Mouse (Mus musculus) hindbrain, embryonic 14.5 days (tissue): ENCODE data around the gene Zdhhc14. TPM values are rescaled to one million over a fixed set of nuclear protein-coding genes. Genes with fewer than 3 reads are reported as not detected.

Experiments
- ATAC-seq: fragments of 200-750 bp; cut with Nextera tagmentation; 2 replicates; pipeline ENCODE4 v1.8.0; 2017; ENCODE audit warnings: moderate number of reproducible peaks, mild to moderate bottlenecking, moderate TSS enrichment, moderate library complexity; ENCODE audit not compliant: low FRiP score
- DNase-seq: peaks from one replicate; pipeline ENCODE4 v3.0.0-alpha.2; 2015; ENCODE audit warnings: low spot score
- H3K27ac ChIP-seq: fragments of 300-500 bp; sonication (generic); 2 replicates; pipeline ENCODE4 v1.5.1; 2014; ENCODE audit warnings: mild to moderate bottlenecking, moderate library complexity
- H3K27me3 ChIP-seq: fragments of 300-500 bp; sonication (generic); 2 replicates; pipeline ENCODE4 v1.6.1; 2014; ENCODE audit warnings: mild to moderate bottlenecking, low read length, mixed read lengths; ENCODE audit not compliant: control insufficient read depth, insufficient read depth
- H3K36me3 ChIP-seq: fragments of 300-500 bp; sonication (generic); replicated peaks from 2 replicates; pipeline ENCODE4 v1.6.1; 2014; ENCODE audit not compliant: control insufficient read depth, insufficient read depth
- H3K4me1 ChIP-seq: fragments of 300-500 bp; sonication (generic); replicated peaks from 2 replicates; pipeline ENCODE4 v1.6.1; 2014; ENCODE audit warnings: antibody characterized with exemption, low read length, mixed read lengths; ENCODE audit not compliant: control insufficient read depth, insufficient read depth
- H3K4me2 ChIP-seq: fragments of 300-500 bp; sonication (generic); replicated peaks from 2 replicates; pipeline ENCODE4 v1.6.1; 2014; ENCODE audit warnings: mild to moderate bottlenecking, moderate library complexity
- H3K4me3 ChIP-seq: fragments of 300-500 bp; sonication (generic); replicated peaks from 2 replicates; pipeline ENCODE4 v1.5.1; 2014; ENCODE audit warnings: mild to moderate bottlenecking, low read length
- H3K9ac ChIP-seq: fragments of 300-500 bp; sonication (generic); 2 replicates; pipeline ENCODE4 v1.6.1; 2014
- H3K9me3 ChIP-seq: fragments of 300-500 bp; sonication (generic); 2 replicates; pipeline ENCODE4 v1.6.1; 2016; ENCODE audit warnings: low read length; ENCODE audit not compliant: control insufficient read depth
- WGBS: fragments of 180-500 bp; shearing (Covaris S2); extraction: QIAGEN DNeasy Blood & Tissue Kit; methylation state at CpG from one replicate; pipeline ENCODE4 v1.1.7; 2014; 5-methylcytosine and 5-hydroxymethylcytosine counted together
- polyA plus RNA-seq: library from polyadenylated mRNA; unstranded; fragments of >200 nt; fragmentation: Nextera tagmentation; extraction: Ambion mirVana; gene quantifications from 2 replicates; pipeline ENCODE4 v1.2.1, GENCODE M21; 2014

The Zdhhc14 gene
- polyA plus RNA-seq, 1 experiment from 2014 or later, result 12.3 TPM

DNA sequence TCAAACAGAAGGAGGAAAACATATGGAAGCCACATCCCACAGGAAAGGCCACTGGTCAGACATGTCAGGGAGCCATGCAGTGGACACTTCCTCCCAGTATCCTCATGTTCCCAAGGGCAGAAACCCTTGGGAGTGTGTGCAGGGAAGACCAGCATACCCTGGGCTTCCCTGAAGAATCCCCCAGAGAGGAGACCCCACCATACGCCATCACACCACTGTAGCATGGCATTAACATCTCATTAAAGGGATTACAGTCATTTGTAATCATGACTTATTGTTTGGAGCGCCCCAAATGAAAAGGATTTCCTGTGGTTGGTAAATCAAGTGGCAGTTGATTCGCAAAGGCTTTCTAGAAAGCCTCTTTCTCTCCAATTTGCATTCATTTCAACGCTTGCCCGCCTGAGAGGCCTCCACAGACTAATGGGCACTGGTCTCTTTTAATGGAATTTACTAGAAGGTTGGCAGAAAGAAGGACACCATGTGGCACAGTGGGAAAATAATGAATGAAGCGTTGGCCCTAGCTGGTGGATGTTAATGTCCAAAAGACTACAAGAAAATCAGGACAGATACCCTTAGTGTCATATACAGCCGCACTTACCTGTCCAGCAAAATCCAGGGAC lies 226.5 kb downstream of the Zdhhc14 start:
- ATAC-seq, result no peak
- H3K27ac ChIP-seq, result no peak overlapping the region
- H3K4me3 ChIP-seq, result no peak overlapping the region
- H3K27me3 ChIP-seq, result no peaks in the 10 kb centered on the region
- no peak overlapping the region for H3K9ac ChIP-seq
- no peak overlapping the region for H3K4me2 ChIP-seq
- peak; percentile 25 for DNase-seq
- WGBS, result 42% methylated on average over 7 of the region's 7 CpGs
- no peaks in the 10 kb centered on the region for H3K9me3 ChIP-seq
- no peaks in the 10 kb centered on the region for H3K36me3 ChIP-seq
- no peaks in the 10 kb centered on the region for H3K4me1 ChIP-seq

DNA sequence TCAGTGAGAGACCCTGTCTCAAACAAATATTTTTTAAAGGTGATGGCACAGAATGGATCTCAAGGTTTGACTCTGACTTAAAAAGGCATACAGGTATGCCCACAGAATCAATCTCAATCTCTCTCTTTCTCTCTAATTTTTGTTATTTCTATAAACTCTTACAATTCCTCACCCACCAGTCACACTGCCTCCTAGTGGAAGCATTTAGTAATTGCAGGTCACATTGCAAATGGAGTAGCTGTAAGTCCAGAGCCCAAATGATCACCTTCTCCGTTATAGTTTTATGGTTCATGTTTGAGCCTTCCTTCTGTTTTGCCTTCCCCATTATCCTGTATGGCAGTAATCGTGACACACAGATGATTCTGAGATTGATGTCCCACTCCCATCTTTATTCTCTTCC lies 230.4 kb downstream of the Zdhhc14 start:
- H3K4me2 ChIP-seq, result no peak overlapping the region
- H3K27ac ChIP-seq, result no peak overlapping the region
- 97% methylated on average over 2 of the region's 2 CpGs for WGBS

DNA sequence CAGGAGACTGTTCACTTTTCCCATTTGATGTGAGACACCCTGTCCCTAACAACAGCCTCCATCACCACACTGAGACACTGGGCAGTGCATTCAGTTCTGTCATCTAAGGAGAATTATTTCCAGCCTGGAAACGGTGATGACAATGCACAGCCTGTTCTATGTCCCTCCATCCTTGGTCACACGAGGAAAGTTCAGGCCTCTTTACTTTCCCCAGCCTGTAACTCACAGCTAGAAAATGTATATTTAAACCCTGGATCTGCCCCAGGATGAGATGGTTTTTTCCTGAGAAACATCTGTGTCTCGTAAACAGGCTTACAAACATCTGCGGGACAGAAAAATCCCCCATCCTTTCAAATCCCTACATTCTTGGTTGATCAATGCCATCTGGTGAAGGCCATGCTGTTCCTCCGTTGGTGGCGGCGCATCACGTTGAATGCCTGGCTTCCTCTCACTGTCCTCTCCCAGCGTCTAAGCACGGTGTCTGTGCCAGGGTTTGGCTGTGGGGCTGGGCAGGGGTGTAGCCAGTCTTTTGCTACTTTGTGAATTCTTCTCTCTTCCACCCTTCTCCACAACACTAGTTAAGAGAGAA lies 231.3 kb downstream of the Zdhhc14 start:
- Histone ChIP-seq H3K4me2 (no peak overlapping the region), H3K27ac (no peak overlapping the region), H3K27me3 (no peaks in the 10 kb centered on the region), H3K4me1 (no peaks in the 10 kb centered on the region), H3K4me3 (no peak overlapping the region), H3K9me3 (no peaks in the 10 kb centered on the region), H3K36me3 (no peaks in the 10 kb centered on the region), H3K9ac (no peak overlapping the region)
- no peak for ATAC-seq
- no peak for DNase-seq
- 84% methylated on average over 10 of the region's 10 CpGs for WGBS

More for the DNA sequence above, 230.4 kb downstream of the Zdhhc14 start:
- DNase-seq, result no peak
- ATAC-seq, result no peak
- H3K36me3 ChIP-seq, result no peaks in the 10 kb centered on the region
- no peaks in the 10 kb centered on the region for H3K4me1 ChIP-seq
- no peaks in the 10 kb centered on the region for H3K27me3 ChIP-seq
- no peak overlapping the region for H3K4me3 ChIP-seq
- H3K9ac ChIP-seq, result no peak overlapping the region
- no peaks in the 10 kb centered on the region for H3K9me3 ChIP-seq

DNA sequence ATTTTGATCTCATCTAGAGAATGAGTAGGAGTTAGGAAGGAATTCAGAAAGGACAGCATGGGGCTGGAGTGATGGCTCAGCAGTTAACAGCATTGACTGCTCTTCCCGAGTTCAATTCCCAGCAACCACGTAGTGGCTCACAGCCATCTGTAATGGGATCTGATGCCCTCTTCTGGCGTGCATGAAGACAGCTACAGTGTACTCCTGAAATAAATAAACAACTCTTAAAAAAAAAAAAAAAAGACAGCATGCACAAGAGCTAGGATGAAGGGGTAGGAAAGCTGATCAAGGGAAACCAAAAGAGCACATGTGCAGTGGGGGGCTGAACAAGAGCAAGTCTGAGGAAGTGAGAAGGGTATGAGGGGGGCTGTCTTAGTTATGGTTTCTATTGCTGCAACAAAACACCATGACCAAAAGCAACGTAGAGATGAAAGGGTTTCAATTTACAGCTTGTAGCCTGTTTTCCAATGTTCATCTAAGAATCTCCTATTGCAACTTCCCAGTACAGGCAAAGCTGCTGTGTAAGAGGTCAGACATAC lies 237.3 kb downstream of the Zdhhc14 start:
- ATAC-seq, result no peak
- Histone ChIP-seq H3K27ac (no peak overlapping the region), H3K36me3 (no peaks in the 10 kb centered on the region), H3K9me3 (no peaks in the 10 kb centered on the region), H3K9ac (no peak overlapping the region), H3K27me3 (no peaks in the 10 kb centered on the region), H3K4me1 (no peaks in the 10 kb centered on the region), H3K4me3 (no peak overlapping the region), H3K4me2 (no peak overlapping the region)
- no peak for DNase-seq
- 53% methylated on average over 4 of the region's 4 CpGs for whole genome bisulfite sequencing

DNA sequence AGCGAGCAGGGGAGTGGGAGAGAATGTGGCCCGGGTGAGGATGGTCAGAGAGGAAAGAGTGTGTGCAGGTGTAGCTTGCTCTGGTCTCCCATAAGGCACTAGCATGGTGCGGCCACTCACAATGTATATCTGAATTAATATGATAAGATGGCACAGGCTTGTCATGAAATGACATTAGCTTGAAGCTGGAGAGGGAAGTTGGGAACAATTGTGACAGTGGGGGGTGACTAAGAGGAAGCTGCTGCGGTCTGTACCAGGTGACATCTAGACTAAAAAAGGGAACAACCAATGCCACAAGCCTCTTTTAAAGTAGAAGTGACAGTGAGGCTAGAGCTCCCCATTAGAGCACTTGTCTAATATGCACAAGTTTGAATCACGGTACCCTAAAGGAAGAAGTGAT lies 238.2 kb downstream of the Zdhhc14 start:
- H3K4me2 ChIP-seq, result no peak overlapping the region
- H3K9me3 ChIP-seq, result no peaks in the 10 kb centered on the region
- H3K4me1 ChIP-seq, result no peaks in the 10 kb centered on the region
- H3K4me3 ChIP-seq, result no peak overlapping the region
- WGBS, result 93% methylated on average over 5 of the region's 5 CpGs
- DNase-seq (no peak), ATAC-seq (no peak)
- no peaks in the 10 kb centered on the region for H3K27me3 ChIP-seq
- H3K27ac ChIP-seq, result no peak overlapping the region
- H3K9ac ChIP-seq, result no peak overlapping the region
- no peaks in the 10 kb centered on the region for H3K36me3 ChIP-seq

DNA sequence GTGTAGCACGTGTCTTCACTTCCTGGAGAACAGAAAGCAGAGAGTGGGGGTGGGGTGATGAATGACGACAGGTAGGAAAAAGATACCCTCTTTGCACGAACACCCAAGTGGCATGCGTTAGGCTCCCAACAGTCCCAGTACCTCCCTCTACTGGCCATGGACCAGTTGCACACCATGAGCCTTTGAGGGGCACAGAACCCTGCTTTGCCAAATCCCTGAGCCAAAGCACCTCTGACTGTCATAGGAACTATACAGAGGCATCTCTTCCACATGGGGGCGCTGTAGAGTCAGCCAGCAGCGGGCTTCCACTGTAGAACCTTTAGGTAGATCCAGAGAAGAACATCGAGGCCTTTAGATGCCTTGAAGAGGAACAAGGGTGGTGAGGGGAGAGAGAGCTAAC lies 241.0 kb downstream of the Zdhhc14 start:
- Histone ChIP-seq H3K36me3 (no peaks in the 10 kb centered on the region), H3K9ac (no peak overlapping the region), H3K9me3 (no peaks in the 10 kb centered on the region), H3K4me2 (no peak overlapping the region), H3K4me3 (no peak overlapping the region), H3K4me1 (no peaks in the 10 kb centered on the region), H3K27ac (no peak overlapping the region), H3K27me3 (no peaks in the 10 kb centered on the region)
- DNase-seq, result no peak
- ATAC-seq, result no peak
- WGBS, result 29% methylated on average over 7 of the region's 7 CpGs

DNA sequence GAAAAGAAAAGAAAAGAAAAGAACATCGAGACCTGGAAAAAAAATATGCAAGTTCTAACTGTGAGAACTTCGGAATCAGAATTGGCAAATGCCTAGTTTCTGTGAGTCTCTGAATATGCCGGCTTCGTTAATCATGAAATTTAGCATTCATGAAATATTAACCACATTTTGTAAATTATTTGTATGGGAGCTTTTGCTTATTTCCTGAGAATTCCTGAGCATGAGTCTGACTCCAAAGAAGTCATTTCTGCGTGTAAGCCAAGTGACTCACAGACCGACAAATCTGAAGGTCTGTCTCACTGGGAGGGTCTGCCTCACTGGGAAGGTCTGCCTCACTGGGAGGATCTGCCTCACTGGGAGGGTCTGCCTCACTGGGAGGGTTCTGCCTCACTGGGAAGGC lies 248.7 kb downstream of the Zdhhc14 start:
- no peaks in the 10 kb centered on the region for H3K9me3 ChIP-seq
- DNase-seq (no peak), ATAC-seq (no peak)
- H3K36me3 ChIP-seq, result no peaks in the 10 kb centered on the region
- no peak overlapping the region for H3K4me2 ChIP-seq
- H3K27ac ChIP-seq, result no peak overlapping the region
- 94% methylated on average over 6 of the region's 6 CpGs for WGBS
- no peak overlapping the region for H3K4me3 ChIP-seq
- no peaks in the 10 kb centered on the region for H3K4me1 ChIP-seq
- H3K9ac ChIP-seq, result no peak overlapping the region
- no peaks in the 10 kb centered on the region for H3K27me3 ChIP-seq

DNA sequence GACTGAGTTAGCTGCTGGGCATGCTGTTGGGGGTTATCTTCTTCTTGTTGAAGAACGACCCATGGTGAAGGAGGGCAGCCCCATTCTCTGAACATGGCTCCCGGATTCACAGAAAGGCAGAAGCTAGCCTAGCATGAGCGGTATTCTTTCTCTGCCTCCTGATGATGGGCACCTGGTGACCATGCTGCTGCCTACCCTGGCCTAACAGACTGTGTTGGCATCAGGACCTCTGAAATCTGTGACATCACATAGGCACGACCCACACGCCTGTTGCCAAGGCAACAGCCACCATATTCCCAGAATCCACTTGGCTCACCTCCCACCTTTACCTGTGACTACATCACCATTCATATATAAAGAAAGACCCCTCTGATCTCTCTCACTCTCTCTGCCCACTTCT lies 251.7 kb downstream of the Zdhhc14 start:
- Histone ChIP-seq H3K4me3 (no peak overlapping the region), H3K4me2 (no peak overlapping the region), H3K9me3 (no peaks in the 10 kb centered on the region), H3K36me3 (no peaks in the 10 kb centered on the region), H3K9ac (no peak overlapping the region), H3K27me3 (no peaks in the 10 kb centered on the region), H3K27ac (no peak overlapping the region), H3K4me1 (no peaks in the 10 kb centered on the region)
- no peak for ATAC-seq
- DNase-seq, result no peak
- 93% methylated on average over 5 of the region's 5 CpGs for WGBS

DNA sequence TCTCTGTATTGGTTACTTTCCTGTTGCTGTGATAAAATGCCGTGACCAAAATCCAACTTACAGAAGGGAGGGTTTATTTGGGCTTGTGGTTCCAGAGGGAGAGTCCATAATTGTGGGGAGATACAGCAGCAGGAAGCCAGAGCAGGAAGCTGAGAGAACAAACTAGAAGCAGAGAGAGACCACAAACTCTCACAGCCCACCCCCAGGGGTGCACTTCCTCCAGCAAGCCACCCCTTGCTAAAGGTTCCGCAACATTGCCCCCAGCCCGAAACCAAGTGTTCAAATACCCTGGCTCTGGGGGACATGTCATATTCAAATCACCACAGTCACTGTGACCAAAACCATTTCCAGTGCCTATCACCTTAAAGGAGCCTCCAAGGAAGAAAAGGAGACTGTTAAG lies 254.0 kb downstream of the Zdhhc14 start:
- 91% methylated on average over 3 of the region's 3 CpGs for WGBS
- Histone ChIP-seq H3K9ac (no peak overlapping the region), H3K27me3 (no peaks in the 10 kb centered on the region), H3K27ac (no peak overlapping the region), H3K4me1 (no peaks in the 10 kb centered on the region), H3K9me3 (no peaks in the 10 kb centered on the region), H3K4me3 (no peak overlapping the region), H3K4me2 (no peak overlapping the region), H3K36me3 (no peaks in the 10 kb centered on the region)
- ATAC-seq (no peak), DNase-seq (no peak)
